Mouse (Mus musculus): ENCODE measurements at regions not wholly inside any gene's neighbourhood (a gene's known extent, or its start where the extent isn't known, plus 50 kb on each side); places are given as distances from the start of the nearest gene placed in this dataset.
"Not testable (repeated sequence)": the region's sequence is repeated elsewhere in the genome, so short reads cannot be mapped to it uniquely, and the experiment has no call there.

GRCm38 (mm10) chr12:27896682-27897081 is 554.3 kb upstream of the Sox11 start:
- H3K27ac ChIP-seq (ENCODE audit: control insufficient read depth, low read depth, low read length); H3K9me3 ChIP-seq (replicated peaks; ENCODE audit: insufficient read depth, low read length): not testable (repeated sequence)

DNA sequence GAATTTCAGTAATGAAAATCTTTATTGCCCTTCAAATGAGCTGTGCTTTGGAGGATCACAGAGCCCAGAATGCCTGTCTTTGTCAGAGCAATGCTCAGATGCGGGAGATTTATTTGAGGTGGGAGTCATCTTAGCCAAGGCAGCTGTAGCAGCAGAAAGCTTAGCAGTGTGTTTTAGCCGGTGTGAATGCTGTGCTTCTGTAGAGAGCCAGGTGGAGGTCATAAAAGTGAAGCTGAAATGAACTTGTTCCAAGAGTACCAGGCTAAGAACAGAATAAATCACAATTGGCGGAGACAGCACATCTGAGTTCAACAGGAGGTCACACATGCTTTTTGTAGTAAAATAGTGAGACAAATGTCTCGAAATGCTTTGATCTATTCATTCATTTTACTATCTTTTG is 539.3 kb upstream of the Sox11 start:
- DNase-seq (ENCODE audit: low read depth, low spot score) = no peak
- Histone ChIP-seq H3K27ac (ENCODE audit: control insufficient read depth, low read depth, low read length) (no peak overlapping the region), H3K9me3 (replicated peaks; ENCODE audit: insufficient read depth, low read length) (no peaks in the 10 kb centered on the region), H3K79me2 (ENCODE audit: control insufficient read depth, insufficient read depth, low read length, poor library complexity) (no peaks in the 10 kb centered on the region), H3K9ac (ENCODE audit: control insufficient read depth, low read depth, low read length, poor library complexity, severe bottlenecking) (no peak overlapping the region), H3K27me3 (ENCODE audit: control insufficient read depth in 1 of 2, insufficient read depth in 2 of 2, low read length in 2 of 2) (no peaks in the 10 kb centered on the region), H3K36me3 (ENCODE audit: control insufficient read depth in 1 of 2, insufficient read depth in 2 of 2, low read length in 2 of 2) (no peaks in the 10 kb centered on the region), H3K4me1 (ENCODE audit: control insufficient read depth in 1 of 2, insufficient read depth in 2 of 2, low read length in 2 of 2) (no peaks in the 10 kb centered on the region), H3K4me3 (ENCODE audit: control insufficient read depth in 1 of 2, insufficient read depth in 1 of 2, low read depth in 2 of 2, low read length in 2 of 2) (no peak overlapping the region)
- TF ChIP-seq TBP (IDR thresholded peaks at IDR 0.05; ENCODE audit: low read depth, low read length) (no peak), EP300 (IDR thresholded peaks at IDR 0.05; ENCODE audit: low read depth in 1 of 2, low read length in 2 of 2) (no peak), UBTF (IDR thresholded peaks at IDR 0.05; ENCODE audit: borderline replicate concordance, insufficient read depth, low read depth, low read length) (no peak), TCF12 (IDR thresholded peaks at IDR 0.05; ENCODE audit: low read depth, low read length) (no peak), ETS1 (IDR thresholded peaks at IDR 0.05; ENCODE audit: low read depth, low read length) (no peak), KAT2A (conservative IDR thresholded peaks at IDR 0.05; ENCODE audit: low read depth, low read length) (no peak), MEF2A (IDR thresholded peaks at IDR 0.05; ENCODE audit: extremely low read depth, insufficient replicate concordance, low read depth, low read length, poor library complexity, severe bottlenecking) (no peak), USF1 (IDR thresholded peaks at IDR 0.05; ENCODE audit: low read depth, low read length) (no peak), NRF1 (IDR thresholded peaks at IDR 0.05; ENCODE audit: insufficient read depth, low read depth, low read length, poor library complexity, severe bottlenecking) (no peak), MAFK (IDR thresholded peaks at IDR 0.05; ENCODE audit: borderline replicate concordance, low read depth, low read length) (no peak), RAD21 (IDR thresholded peaks at IDR 0.05; ENCODE audit: low read depth, low read length) (no peak)

More at GRCm38 (mm10) chr12:27896682-27897081, 554.3 kb upstream of the Sox11 start:
- not testable (repeated sequence) for DNase-seq (ENCODE audit: low read depth, low spot score); H3K79me2 ChIP-seq (ENCODE audit: control insufficient read depth, insufficient read depth, low read length, poor library complexity); H3K9ac ChIP-seq (ENCODE audit: control insufficient read depth, low read depth, low read length, poor library complexity, severe bottlenecking); H3K4me1 ChIP-seq (ENCODE audit: control insufficient read depth in 1 of 2, insufficient read depth in 2 of 2, low read length in 2 of 2); H3K4me3 ChIP-seq (ENCODE audit: control insufficient read depth in 1 of 2, insufficient read depth in 1 of 2, low read depth in 2 of 2, low read length in 2 of 2); H3K27me3 ChIP-seq (ENCODE audit: control insufficient read depth in 1 of 2, insufficient read depth in 2 of 2, low read length in 2 of 2); H3K36me3 ChIP-seq (ENCODE audit: control insufficient read depth in 1 of 2, insufficient read depth in 2 of 2, low read length in 2 of 2)

GRCm38 (mm10) chr12:27866421-27866820 is 524.0 kb upstream of the Sox11 start:
- Histone ChIP-seq H3K27me3 (ENCODE audit: control insufficient read depth in 1 of 2, insufficient read depth in 2 of 2, low read length in 2 of 2) (no peaks in the 10 kb centered on the region), H3K9me3 (replicated peaks; ENCODE audit: insufficient read depth, low read length) (no peaks in the 10 kb centered on the region), H3K9ac (ENCODE audit: control insufficient read depth, low read depth, low read length, poor library complexity, severe bottlenecking) (no peak overlapping the region), H3K79me2 (ENCODE audit: control insufficient read depth, insufficient read depth, low read length, poor library complexity) (no peaks in the 10 kb centered on the region), H3K4me3 (ENCODE audit: control insufficient read depth in 1 of 2, insufficient read depth in 1 of 2, low read depth in 2 of 2, low read length in 2 of 2) (no peak overlapping the region), H3K36me3 (ENCODE audit: control insufficient read depth in 1 of 2, insufficient read depth in 2 of 2, low read length in 2 of 2) (no peaks in the 10 kb centered on the region), H3K4me1 (ENCODE audit: control insufficient read depth in 1 of 2, insufficient read depth in 2 of 2, low read length in 2 of 2) (no peaks in the 10 kb centered on the region), H3K27ac (ENCODE audit: control insufficient read depth, low read depth, low read length) (no peak overlapping the region)
- no peak for DNase-seq (ENCODE audit: low read depth, low spot score)
- TF ChIP-seq ZC3H11A (IDR thresholded peaks at IDR 0.05; ENCODE audit: low read depth, low read length) = no peak
- TF ChIP-seq POLR2AphosphoS2 (IDR thresholded peaks at IDR 0.05; ENCODE audit: low read length) = no peak
- no peak for TF ChIP-seq JUND (IDR thresholded peaks at IDR 0.05; ENCODE audit: low read depth, low read length)
- no peak for TF ChIP-seq CHD2 (IDR thresholded peaks at IDR 0.05; ENCODE audit: low read length)
- no peak for TF ChIP-seq USF1 (IDR thresholded peaks at IDR 0.05; ENCODE audit: low read depth, low read length)
- TF ChIP-seq MXI1 (IDR thresholded peaks at IDR 0.05; ENCODE audit: low read depth, low read length) = no peak
- TF ChIP-seq RCOR1 (IDR thresholded peaks at IDR 0.05; ENCODE audit: low read depth, low read length) = no peak
- TF ChIP-seq GABPA (IDR thresholded peaks at IDR 0.05; ENCODE audit: low read depth, low read length) = no peak
- no peak for TF ChIP-seq TCF12 (IDR thresholded peaks at IDR 0.05; ENCODE audit: low read depth, low read length)
- no peak for TF ChIP-seq RAD21 (IDR thresholded peaks at IDR 0.05; ENCODE audit: low read depth, low read length)
- TF ChIP-seq CTCF (IDR thresholded peaks at IDR 0.05 in 2 of 3, conservative IDR thresholded peaks at IDR 0.05 in 1 of 3; ENCODE audit: control insufficient read depth in 1 of 3, insufficient read depth in 1 of 3, low read depth in 2 of 3, low read length in 3 of 3, poor library complexity in 1 of 3, severe bottlenecking in 1 of 3) = no peak
- TF ChIP-seq MYB (IDR thresholded peaks at IDR 0.05; ENCODE audit: low read depth, low read length) = no peak
- no peak for TF ChIP-seq ZNF384 (IDR thresholded peaks at IDR 0.05; ENCODE audit: low read depth, low read length)
- TF ChIP-seq ELF1 (IDR thresholded peaks at IDR 0.05; ENCODE audit: low read depth, low read length) = no peak
- TF ChIP-seq TBP (IDR thresholded peaks at IDR 0.05; ENCODE audit: low read depth, low read length) = no peak
- no peak for TF ChIP-seq MAZ (IDR thresholded peaks at IDR 0.05; ENCODE audit: low read depth, low read length)
- TF ChIP-seq ZKSCAN1 (IDR thresholded peaks at IDR 0.05; ENCODE audit: low read depth, low read length) = no peak
- TF ChIP-seq GATA1 (IDR thresholded peaks at IDR 0.05; ENCODE audit: low read depth, low read length) = no peak

Data from MEL (cell line).